Mouse (Mus musculus) lung, postnatal 25 days (tissue): ENCODE data around the gene Gan.
A peak's percentile ranks its signal among the peaks of the same experiment; 100 is the strongest.

Experiments
- DNase-seq: peaks from one replicate; pipeline ENCODE4 v3.0.0; 2022; ENCODE audit warnings: low spot score

Gan gene

DNA sequence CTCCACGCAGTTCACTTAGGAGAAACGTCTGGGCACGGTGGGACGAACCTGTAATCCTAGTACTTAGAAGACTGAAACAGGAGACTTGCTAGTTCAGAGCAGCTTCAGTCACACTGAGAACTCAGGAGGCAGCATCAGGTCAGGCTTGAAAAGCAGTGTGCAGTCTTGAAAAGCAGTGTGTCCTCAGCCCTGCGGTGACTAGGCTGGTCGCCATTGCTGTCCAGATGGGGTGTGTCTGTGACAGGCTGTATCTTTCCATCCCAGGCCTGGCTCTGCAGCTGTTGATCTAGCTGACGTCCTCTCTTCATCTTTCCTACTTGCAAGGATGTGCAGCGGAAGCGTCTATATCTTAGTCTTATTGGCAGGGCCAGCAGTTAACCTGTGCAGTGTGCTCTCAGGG lies 42.9 kb downstream of the Gan start:
- no peak for DNase-seq

DNA sequence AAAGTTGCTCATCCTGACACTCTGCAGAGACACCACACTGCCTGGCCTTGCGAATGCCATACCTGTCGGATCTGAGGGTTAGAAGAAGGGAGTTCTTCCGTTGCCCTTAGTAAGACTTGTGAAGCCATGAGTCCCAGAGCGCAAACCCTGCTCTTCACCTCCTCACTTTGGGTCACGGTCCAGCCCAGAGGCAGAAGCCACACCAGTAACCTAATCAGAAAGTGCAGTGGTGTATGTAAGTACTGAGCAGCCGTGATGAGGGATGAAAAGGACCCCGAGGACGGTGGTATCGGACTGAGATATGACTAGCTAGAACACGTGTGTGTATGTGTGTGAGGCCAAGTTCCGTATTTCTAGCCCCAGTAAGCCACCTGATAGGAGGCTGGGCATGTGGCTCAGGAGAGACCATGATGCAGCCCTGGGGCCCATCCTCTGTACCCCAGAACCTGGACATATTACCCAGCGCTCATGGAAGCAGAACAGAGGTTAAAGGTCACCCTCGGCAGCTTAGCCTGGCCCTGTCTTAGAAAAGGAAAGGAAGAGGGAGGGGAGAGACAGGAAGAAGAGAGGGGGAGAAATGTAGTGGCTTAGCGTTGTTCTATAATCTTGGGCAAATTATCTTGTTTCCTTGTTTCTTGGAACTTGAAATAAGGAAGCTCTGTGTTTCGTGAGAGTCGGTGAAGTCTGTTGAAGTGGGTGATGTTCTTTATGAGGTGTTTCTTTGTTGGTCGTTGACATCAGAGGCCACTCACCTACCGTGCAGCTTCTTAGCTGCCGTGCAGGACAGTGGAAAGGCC lies 43.5 kb downstream of the Gan start:
- DNase-seq: no peak

DNA sequence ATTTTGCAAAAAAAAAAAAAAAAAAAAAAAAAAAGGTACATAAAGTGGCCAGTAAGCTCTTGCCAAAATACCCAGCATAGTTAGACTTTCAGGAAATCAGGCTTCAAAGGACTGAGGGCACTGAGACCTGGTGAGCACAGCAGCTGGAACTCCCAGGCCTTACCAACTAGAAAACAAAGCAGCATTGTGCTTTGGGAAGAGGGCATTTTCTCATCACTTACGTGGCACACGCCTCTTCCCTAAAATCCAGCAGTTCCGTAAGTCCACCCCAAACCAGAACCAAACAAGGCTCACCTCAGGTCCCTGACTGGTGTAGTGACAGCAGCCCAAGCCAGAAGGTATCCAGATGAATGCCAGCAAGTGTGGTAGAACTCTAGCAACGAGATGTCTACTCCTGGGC lies 45.1 kb downstream of the Gan start:
- DNase-seq: no peak

DNA sequence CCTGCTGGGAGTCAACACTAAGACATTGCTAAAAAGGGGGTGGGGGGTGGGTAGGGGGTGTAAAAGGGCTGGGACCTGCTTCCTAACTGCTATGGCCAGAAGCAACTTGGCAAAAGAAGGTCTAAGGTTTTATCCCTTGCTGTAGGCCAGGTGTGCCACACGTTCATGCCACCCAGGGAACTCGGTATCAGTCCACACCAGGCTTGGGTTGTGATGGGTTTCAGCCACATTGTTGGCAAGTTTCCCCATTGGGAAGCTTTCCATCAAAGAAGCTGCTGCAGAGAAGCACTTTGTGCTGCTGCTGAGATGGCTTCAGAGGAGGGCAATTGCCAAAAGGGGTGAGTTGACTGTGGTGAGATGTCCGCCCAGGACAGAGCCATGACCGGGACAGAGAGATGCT lies 47.9 kb downstream of the Gan start:
- no peak for DNase-seq

DNA sequence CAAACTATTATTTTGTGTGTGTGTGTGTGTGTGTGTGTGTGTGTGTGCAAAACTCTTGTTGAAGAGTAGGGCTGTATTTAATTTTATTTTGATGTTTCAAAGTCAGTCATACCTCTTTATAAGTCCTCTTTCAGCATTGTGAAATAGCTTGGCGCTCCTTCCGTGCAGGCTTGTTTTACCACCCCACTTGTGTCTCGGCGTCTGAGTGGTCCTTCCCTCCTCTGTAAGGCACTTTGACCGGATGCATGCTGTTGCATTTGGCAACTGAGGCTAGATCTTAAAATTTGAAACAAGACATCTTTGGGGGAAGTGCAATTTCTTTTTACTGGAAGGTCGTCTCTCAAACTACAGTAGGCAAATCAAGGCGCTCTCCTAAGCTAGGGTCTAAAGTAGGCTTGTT lies 48.7 kb downstream of the Gan start:
- DNase-seq: peak; percentile 54

DNA sequence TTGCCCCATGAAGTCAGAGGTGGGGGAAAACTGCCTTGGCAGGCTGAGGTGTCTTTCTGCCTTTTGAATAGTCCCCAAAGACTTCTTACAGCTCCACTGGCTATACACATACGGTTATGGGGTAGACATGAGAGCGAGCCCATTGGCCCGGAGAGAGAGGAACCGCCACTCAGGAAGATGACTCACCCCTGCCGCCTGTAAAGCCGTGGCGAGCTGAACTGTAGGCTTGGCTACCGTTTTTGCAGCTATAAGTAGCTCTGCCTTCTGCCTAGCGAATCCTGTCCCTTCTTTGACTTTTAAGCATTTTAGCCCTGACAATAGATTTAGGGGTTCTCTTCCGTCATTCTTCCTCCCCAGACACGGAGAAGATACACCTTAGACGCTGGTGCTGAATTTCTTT lies 51.2 kb downstream of the Gan start:
- DNase-seq: no peak

DNA sequence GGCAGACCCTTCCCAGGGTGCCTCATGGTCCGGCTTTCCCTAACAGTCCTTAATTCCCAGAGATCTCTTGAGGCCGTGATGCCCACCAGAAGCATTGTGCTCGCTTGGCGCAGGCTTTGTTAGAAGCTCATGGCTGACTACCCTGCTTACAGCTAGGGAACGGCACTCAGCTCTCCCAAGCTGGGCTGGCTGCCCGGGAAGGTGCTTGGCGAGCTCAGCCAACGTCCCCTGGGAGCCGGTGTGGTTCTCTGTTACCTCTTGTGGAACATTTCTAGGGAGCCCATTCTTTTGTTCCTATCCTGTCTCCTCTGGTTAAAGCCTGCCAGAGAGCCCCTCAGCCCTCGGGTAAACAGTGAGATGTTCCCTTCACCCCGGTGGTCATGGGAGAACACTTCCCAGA lies 54.2 kb downstream of the Gan start:
- no peak for DNase-seq

DNA sequence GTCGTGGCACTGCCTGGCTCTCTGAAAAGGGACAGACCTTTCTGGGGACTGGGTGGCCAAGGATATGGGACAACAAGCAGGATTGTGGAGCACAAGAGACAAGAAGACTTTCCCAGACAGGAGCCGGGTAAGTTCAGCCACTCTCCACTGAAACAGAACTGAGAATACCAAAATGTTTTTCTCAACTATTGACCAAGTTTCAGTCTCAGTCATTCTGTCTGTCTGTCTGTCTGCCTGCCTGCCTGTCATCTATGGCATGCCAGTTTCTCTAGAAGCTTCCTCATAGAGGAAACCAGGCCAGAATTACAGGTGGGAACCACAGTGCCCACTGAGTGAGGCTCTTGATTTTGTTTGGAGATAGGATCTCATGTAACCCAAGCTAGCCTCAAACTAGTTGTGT lies 59.8 kb downstream of the Gan start:
- DNase-seq: no peak

DNA sequence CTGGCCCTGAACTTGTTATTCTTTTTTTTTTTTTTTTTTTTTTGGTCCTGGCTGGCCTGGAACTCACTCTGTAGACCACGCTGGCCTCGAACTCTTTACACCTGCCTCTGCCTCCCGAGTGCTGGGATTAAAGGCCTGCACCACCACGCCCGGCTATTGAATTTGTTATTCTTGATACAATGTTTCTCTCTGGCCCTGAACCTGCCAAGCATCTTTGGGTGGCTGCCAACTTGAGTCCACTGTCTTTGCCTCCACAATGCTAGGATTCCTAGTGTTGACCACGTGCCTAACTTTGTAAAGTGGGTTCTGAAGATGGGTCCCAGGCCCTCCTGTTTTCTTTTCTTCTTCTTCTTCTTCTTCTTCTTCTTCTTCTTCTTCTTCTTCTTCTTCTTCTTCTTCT lies 64.5 kb downstream of the Gan start:
- no peak for DNase-seq

DNA sequence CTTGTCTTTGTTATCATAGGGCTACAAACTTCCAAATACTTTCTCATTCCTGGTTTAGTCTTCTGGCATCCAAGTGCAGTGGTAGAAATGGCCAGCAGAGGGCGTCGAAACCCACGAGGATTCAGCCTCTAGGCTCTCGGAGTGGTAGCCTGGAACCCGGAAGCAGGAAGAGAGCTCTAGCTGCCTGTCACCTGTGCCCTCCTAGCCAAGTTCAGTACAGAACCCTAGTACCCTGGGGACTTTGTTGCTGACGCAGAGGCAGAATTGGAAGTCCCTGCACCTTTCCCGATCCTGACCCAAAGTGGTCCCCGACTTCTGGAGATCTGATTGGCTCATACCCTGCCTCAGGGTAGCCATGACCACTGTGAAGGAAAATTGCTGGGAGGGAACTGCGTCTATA lies 66.7 kb downstream of the Gan start:
- DNase-seq: peak; percentile 91

DNA sequence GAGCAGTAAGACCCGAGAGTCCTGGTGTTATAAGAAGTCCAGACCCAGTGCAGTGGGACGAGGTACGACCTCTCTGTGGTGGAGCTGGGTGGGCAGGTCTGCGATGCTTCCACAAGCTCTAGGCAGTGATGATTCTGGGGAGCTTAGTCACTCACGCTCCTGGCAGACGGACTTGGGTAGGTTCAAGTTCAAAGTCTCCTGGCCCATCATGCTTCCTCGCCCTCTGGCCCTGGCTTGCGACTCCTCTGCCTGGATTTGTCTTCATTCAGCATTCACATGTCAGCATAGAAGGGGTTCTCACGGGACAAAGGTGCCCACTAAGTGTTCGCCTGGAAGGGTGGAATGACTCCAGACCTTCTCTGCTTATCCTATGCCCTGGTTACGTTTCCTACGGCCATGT lies 68.4 kb downstream of the Gan start:
- no peak for DNase-seq

DNA sequence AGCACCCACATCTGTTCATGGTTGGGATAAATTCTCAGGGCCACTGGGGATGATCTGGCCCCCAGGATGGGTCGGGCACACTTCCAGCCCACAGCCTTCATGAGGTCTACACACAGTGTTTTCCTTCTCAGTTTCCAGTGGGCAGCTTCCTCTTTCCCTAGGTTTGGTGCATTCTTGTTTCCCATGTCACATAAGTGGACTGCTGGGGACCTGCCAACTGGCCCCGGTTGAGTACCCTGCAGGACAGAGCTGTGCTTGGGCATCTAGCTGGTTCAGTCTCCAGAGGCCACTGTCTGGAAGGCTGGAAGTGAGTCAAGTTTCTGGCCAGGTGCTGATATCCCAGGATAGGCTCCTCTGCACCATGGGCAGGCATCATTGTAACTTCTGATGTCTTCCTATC lies 69.4 kb downstream of the Gan start:
- peak; percentile 19 for DNase-seq

DNA sequence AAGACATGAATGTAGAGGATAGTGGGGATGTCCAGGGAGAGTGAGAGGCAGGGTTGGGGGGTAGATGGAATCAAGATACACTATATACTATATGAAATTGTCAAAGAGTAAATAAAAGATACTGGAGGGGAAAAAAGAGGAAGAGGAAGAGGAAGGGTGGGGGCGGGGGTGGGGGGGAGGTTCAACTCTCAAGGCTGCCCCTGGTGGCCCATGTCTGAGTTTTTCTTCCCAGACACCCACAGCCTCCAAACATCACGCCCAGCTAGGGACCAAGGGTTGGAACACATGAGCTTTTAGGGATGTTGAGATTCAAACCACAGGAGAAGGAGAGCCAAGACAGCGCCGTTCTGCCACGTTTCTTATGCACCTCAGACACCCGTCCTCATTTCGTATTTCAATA lies 75.3 kb downstream of the Gan start:
- DNase-seq: no peak

DNA sequence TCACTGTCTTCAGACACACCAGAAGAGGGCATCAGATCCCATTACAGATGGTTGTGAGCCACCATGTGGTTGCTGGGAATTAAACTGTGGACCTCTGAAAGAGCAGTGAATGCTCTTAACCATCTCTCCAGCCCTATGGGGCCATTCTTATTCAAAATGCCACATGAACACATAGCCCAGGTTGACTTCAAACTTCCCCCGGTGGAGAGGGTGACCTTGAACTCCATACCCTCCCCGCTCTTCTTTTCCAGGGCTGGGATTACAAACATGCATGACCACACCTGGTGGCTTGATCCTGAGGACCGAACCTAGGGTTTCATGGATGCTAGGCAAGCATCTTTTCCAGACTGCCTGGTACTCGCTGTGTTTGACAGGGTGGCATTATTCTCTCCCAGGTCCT lies 78.6 kb downstream of the Gan start:
- no peak for DNase-seq

DNA sequence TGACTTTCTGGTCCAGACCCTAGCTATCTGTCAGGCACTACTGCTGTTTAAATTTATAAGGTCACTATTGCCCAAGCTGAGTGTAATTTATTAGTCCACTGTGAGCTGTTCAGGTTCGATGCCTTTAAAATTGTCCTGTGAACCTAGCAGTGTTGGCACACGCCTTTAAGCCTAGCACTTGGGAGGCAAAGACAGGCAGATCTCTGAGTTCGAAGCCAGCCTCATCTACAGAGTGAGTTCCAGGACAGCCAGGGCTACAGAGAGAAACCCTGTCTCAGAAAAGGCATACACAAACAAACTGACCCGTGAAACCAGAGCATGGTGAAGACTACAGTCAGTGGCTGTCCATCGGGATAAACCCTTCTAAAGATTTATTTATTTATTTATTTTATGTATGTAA lies 82.4 kb downstream of the Gan start:
- DNase-seq: no peak

DNA sequence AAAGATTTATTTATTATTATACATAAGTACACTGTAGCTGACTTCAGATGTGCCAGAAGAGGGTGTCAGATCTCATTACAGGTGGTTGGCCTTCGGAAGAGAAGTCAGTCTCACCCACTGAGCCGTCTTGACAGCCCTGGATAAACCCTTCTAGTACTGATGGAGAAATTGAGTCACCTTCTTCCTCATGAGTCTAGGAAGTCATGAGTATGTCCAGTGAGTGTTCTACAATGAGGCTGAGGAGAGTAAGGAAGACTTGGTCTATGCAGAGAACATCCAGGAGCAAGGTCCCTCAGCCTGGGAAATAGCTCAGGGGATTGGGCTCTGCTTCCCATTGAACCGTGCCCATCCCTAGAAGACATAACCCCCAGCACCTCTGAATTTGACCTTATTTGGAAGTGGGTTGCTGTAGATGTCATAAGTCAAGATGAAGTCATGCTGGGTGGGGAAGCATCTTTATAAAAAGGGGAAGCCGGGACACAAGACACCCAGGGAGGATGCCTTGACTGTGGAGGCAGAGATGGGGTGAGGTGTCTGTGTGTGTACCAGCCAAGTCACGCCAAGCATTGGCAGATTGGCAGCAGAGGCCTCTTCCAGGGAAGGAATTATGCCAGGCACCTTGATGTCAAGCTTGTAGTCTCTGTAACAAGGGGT lies 83.0 kb downstream of the Gan start:
- no peak for DNase-seq

DNA sequence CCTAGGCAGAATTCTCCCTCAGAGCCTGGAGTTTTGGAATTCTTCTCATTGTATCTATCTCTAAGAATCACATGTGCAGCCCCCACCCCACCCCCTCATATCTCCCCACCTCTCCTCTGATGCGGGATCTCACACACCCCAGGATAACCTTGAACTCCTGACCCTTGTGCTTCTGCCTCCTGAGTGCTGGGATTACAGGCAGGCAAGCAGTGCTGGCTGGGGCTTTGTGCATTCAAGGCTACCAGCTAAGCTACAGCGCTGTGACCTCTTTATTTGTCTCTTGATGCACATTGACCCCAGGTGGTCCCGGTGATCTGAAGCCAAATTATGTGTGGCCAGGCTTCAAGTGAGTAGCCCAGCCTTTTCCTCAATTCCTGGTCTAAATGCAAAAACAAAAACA lies 83.9 kb downstream of the Gan start:
- DNase-seq: no peak

DNA sequence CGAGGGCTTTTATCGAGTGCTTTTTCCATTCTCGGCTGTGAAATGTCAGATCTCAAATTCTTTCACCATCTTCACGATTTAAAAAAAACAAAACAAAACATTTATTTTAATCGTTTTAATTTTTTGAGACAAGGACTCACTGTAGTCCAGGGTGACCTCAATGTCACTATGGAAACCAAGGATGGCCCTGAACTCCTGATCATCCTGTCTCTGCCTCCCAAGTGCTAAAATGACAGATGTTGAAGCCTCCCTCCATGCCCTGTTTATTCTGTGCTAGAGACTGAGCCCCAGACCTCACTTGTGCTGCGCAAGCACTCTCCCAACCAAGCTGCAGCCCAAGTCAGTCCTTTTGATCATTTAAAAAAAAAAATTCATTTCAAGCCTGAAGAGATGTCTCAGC lies 84.4 kb downstream of the Gan start:
- no peak for DNase-seq

DNA sequence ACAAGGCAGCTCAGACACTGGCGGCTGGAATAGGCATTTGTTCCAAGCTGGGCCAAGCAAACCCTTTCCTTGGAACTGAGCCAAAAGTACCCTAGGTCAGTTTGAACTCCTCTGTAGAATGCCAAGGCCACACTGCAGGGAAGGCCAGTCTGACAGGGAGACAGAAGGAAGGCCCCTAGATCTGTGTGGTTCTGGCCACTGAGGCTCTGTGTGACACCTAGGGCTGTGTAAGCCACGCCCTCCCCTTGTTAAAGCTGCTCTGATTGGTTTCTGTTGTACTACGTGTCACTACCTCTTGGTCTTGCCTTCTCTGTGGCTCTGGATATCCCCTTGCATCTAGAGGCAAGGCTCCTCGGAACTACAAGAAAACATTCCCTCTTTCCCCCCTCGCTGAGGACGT lies 86.7 kb downstream of the Gan start:
- DNase-seq: no peak

DNA sequence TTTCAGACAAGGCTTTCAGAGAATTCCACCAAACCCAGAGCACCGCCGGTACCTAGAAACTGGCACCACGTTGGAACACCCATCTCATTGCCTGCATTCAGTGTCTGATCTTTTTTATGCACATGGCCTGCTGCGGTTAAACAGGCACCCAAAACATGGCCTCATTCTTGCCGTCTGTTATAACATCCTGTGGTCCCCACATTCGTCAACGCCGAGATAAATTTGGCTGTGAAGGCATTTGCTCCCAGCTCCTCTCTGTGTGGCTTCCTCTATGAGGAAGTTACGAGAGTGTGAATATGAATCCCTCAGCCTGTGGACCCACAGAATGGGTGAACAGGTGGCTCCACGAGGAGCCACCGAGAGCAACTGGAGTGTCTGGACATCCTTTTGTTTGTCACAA lies 90.4 kb downstream of the Gan start:
- no peak for DNase-seq

DNA sequence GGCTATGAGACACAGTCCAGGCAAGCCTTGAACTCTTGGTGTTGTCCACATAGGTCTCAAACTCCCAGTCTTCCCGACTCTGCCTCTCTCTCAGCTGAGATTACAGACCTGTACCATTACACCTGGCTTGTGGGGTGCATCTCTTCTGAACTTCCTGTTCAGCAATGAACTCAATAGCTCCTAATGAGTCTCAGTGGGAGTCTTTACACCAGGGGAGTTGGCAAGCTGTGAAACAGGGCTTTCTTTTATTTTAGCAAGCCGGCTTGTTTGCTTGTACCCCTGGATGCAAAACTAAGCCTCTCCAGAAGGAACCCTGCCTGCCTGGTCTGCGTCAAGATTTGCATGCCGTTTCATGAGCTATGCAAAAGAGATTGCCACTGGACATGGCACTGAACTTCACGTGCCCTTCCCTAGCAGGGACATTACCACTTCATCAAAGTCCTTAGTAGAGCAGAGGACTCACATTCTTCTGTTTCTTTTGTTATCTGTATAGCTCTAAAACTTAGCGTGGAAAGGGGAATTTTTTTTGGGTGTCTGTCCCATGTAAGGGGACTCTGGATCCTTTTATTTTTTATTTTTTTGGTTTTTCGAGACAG lies 93.2 kb downstream of the Gan start:
- DNase-seq: no peak

DNA sequence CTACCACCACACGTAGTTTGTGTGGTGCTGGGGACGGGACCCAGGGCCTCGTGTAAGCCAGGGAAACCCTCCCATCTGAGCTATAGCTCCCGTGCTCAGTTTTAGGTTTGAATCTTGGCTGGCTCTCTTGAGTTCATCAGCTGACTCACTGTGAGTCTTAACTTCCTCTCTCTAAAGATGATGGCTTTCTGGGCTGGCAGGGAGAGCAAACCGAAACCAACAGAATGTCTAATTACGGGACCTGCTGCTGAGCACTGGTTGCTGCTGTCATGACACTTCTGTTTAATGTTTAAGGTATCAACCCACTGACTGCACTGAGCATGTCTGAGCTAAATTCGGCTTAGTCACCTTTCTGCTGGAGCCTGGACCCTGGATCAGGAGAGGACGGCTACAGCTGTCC lies 94.7 kb downstream of the Gan start:
- DNase-seq: no peak

DNA sequence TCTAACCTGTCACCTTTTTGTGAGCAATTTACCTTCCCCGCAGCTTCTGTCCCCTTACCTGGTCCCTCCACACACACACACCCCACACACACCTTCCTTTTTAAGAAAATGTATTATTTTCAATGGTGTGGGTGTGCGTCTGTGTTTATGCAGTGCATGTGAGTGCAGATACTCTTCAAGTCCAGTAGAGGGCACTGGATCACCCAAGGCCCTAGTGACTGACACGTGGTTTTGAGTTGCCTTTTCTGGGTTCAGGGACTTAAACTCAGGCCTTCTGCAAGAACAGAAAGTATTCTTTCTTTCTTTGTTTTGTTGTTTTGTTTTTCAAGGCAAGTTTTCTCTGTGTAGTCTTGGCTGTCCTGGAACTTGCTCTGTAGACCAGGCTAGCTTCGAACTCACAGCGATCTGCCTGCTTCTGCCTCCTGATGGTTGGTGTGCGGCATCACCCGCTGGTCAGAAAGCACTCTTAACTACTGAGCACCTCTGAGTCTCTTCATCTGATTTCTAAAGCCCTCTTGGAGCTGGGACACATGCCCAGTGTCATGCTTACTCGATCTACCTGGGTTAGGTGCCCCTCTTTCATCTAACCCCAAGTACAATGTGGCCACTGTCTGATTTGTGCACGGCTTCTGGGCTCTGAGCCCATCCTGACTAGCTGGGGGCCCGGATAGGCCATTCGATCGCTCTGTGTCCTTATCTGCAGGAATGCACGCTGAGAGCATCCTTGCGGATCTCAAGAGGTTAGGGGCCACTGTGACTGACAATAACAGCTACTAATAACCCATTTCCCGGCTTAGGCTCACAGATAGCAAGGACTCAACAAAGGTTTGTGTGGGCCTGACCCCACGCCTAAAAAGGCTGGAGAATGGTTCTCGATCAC lies 95.7 kb downstream of the Gan start:
- DNase-seq: no peak
